Mouse (Mus musculus) lung, postnatal 0 days (tissue): Measurements from ENCODE around the gene Dnmt1.

Source experiments
- CTCF ChIP-seq: IDR thresholded peaks from 2 replicates; pipeline ENCODE4 v1.5.1; 2016; ENCODE audit warnings: antibody characterized with exemption, mild to moderate bottlenecking
- EP300 ChIP-seq: IDR thresholded peaks from 2 replicates; pipeline ENCODE4 v1.6.1; 2016; ENCODE audit warnings: antibody characterized with exemption, mild to moderate bottlenecking, control low read depth

DNA sequence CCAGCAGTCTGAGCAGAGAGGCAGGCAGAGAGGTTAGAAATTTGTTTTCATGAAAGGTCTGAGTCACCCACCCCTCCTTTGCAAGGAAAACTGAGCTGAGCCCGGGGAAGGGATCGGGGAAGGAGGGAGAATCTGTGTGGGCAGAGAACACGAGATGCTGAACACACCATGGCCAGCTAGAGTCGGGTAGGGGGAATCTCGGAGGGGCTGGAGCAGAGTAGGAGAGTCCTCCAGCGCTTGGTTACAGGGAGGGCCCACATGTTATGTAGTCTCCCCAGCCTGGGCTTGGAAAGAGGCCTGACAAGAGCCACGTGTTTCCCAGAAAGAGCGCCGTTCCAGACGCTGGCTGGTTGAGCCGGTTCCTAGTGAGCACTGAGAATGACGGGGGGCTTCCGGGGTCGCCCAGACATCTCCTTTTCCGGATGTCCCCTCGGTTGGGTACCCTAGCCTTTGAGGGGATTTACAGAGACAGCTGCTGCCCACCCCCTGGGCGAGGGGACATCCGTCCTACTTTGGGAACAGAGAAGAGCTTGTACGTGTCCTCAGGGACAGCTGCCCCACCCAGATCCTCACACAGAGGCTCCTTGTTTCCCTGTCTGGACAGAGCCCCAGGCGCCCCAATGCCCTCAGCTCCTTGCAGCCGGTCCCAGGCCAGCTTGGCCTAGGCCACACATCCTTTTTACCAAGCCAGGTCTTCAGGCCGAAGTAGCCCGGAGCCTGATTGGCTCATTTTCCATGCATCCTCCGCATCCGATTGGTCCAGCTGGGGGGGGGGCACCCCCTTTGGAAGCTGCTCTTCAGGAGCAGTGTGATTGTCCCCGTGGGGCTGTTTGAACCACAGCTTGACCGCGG lies 12.7 kb upstream of the Dnmt1 start:
- TF ChIP-seq CTCF = no peak
- TF ChIP-seq EP300 = no peak
